Mouse (Mus musculus) frontal cortex, adult 2 months (tissue): ENCODE results near the gene Shisa7. TPM values are rescaled to one million over a fixed set of nuclear protein-coding genes. Genes with fewer than 3 reads are reported as not detected.
"Not testable (repeated sequence)": the region's sequence is repeated elsewhere in the genome, so short reads cannot be mapped to it uniquely, and the experiment has no call there.

Experiments used
- DNase-seq, 2 experiments: peaks; one replicate each; pipeline ENCODE4 v3.0.0; 2022; ENCODE audit warnings: low spot score in 1 of 2; ENCODE audit errors: extremely low spot score in 1 of 2
- polyA plus RNA-seq: library from polyadenylated mRNA; depleted of rRNA; stranded (reverse); fragments of >200 nt; gene quantifications from 2 replicates; pipeline ENCODE4 v1.2.3, GENCODE M21; 2012; rRNA removed

The Shisa7 gene
- polyA plus RNA-seq: 149 and 155 TPM in 2 replicates

GRCm38 (mm10) chr7:4844245-4844916 is at the start of gene Shisa7:
Gene Shisa7, minus strand, starts transcription at chr7:4844696.
- peak; percentile 21 to 47 for DNase-seq

- no peak for DNase-seq
Observed at GRCm38 (mm10) chr7:4886680-4887079, 42.2 kb upstream of the Shisa7 start.

GRCm38 (mm10) chr7:4879036-4879435 is 34.5 kb upstream of the Shisa7 start:
- DNase-seq: not testable (repeated sequence)

GRCm38 (mm10) chr7:4878186-4878585 is 33.7 kb upstream of the Shisa7 start:
- no peak for DNase-seq

- DNase-seq: no peak
Observed at GRCm38 (mm10) chr7:4877226-4877625, 32.7 kb upstream of the Shisa7 start.

GRCm38 (mm10) chr7:4876753-4877221 is 32.3 kb upstream of the Shisa7 start, which contains the start of gene Isoc2a:
Gene Isoc2a, plus strand, starts transcription at chr7:4877153.
- peak; percentile 87 to 88 for DNase-seq

- DNase-seq: no peak
Observed at GRCm38 (mm10) chr7:4870133-4870532, 25.6 kb upstream of the Shisa7 start, which contains the start of gene Isoc2b. Gene Isoc2b, minus strand, starts transcription at chr7:4870258.

GRCm38 (mm10) chr7:4866631-4867180 is 22.2 kb upstream of the Shisa7 start:
- DNase-seq: no peak

- peak; percentile 97 for DNase-seq
Observed at GRCm38 (mm10) chr7:4865579-4866493, 21.3 kb upstream of the Shisa7 start.

GRCm38 (mm10) chr7:4865090-4865489 is 20.6 kb upstream of the Shisa7 start:
- no peak for DNase-seq

GRCm38 (mm10) chr7:4864130-4864845 is 19.8 kb upstream of the Shisa7 start:
- DNase-seq: no peak

GRCm38 (mm10) chr7:4863541-4864080 is 19.1 kb upstream of the Shisa7 start:
- DNase-seq: no peak

GRCm38 (mm10) chr7:4863041-4863440 is 18.5 kb upstream of the Shisa7 start:
- DNase-seq: no peak

GRCm38 (mm10) chr7:4860926-4861325 is 16.4 kb upstream of the Shisa7 start:
- DNase-seq: not testable (repeated sequence)

- no peak for DNase-seq
Observed at GRCm38 (mm10) chr7:4859418-4859978, 15.0 kb upstream of the Shisa7 start.

- DNase-seq: no peak
Observed at GRCm38 (mm10) chr7:4857321-4857720, 12.8 kb upstream of the Shisa7 start.

GRCm38 (mm10) chr7:4856508-4856907 is 12.0 kb upstream of the Shisa7 start:
- DNase-seq: no peak

- DNase-seq: no peak
Observed at GRCm38 (mm10) chr7:4853613-4854012, 9.1 kb upstream of the Shisa7 start.

GRCm38 (mm10) chr7:4851315-4851688 is 6.8 kb upstream of the Shisa7 start:
- no peak for DNase-seq
